Mouse (Mus musculus): ENCODE results near the gene Akap13. TPM values are rescaled to one million over a fixed set of nuclear protein-coding genes. Genes with fewer than 3 reads are reported as not detected.

Gene Akap13
- polyA plus RNA-seq, 1 experiment from 2014 or later, result 17.1 TPM

- H3K4me3 ChIP-seq (replicated peaks), result no peak overlapping the region
- ATAC-seq, result no peak
- no peak overlapping the region for H3K9ac ChIP-seq (replicated peaks)
- no peaks in the 10 kb centered on the region for H3K9me3 ChIP-seq
- WGBS, result 91% methylated on average over 4 of the region's 4 CpGs
- no peaks in the 10 kb centered on the region for H3K36me3 ChIP-seq
- peaks cover under 1% of the 10 kb centered on the region; the same call in 1 of the 2 replicates for H3K4me1 ChIP-seq (replicated peaks)
- no peaks in the 10 kb centered on the region for H3K27me3 ChIP-seq
- no peak overlapping the region for H3K4me2 ChIP-seq (replicated peaks)
- H3K27ac ChIP-seq, result no peak overlapping the region
These were observed 193.6 kb downstream of the Akap13 start for GRCm38 (mm10) chr7:75648961-75649360.

GRCm38 (mm10) chr7:75649966-75650365, 194.6 kb downstream of the Akap13 start:
- 88% methylated on average over 1 of the region's 1 CpGs for WGBS

GRCm38 (mm10) chr7:75653684-75654317, 198.5 kb downstream of the Akap13 start:
- Histone ChIP-seq H3K4me2 (replicated peaks) (no peak overlapping the region), H3K27ac (no peak overlapping the region), H3K9me3 (no peaks in the 10 kb centered on the region), H3K4me3 (replicated peaks) (no peak overlapping the region), H3K4me1 (replicated peaks) (no peaks in the 10 kb centered on the region), H3K27me3 (no peaks in the 10 kb centered on the region), H3K9ac (replicated peaks) (no peak overlapping the region), H3K36me3 (no peaks in the 10 kb centered on the region)
- no peak for ATAC-seq
- WGBS, result 78% methylated on average over 3 of the region's 3 CpGs

More at GRCm38 (mm10) chr7:75649966-75650365, 194.6 kb downstream of the Akap13 start:
- Histone ChIP-seq H3K27ac (no peak overlapping the region), H3K4me3 (replicated peaks) (no peak overlapping the region), H3K4me2 (replicated peaks) (no peak overlapping the region), H3K9me3 (no peaks in the 10 kb centered on the region), H3K27me3 (no peaks in the 10 kb centered on the region), H3K9ac (replicated peaks) (no peak overlapping the region), H3K36me3 (no peaks in the 10 kb centered on the region), H3K4me1 (replicated peaks) (no peaks in the 10 kb centered on the region)
- no peak for ATAC-seq

- no peak overlapping the region for H3K4me2 ChIP-seq (replicated peaks)
- no peak overlapping the region for H3K9ac ChIP-seq (replicated peaks)
- 80% methylated on average over 11 of the region's 11 CpGs for WGBS
- no peak overlapping the region for H3K4me3 ChIP-seq (replicated peaks)
- H3K36me3 ChIP-seq, result no peaks in the 10 kb centered on the region
- no peaks in the 10 kb centered on the region for H3K9me3 ChIP-seq
- no peaks in the 10 kb centered on the region for H3K27me3 ChIP-seq
- no peak overlapping the region for H3K27ac ChIP-seq
- H3K4me1 ChIP-seq (replicated peaks), result no peaks in the 10 kb centered on the region
- ATAC-seq, result no peak
These were observed 200.1 kb downstream of the Akap13 start for GRCm38 (mm10) chr7:75655180-75656074.

- no peak for ATAC-seq
- 92% methylated on average over 9 of the region's 9 CpGs for WGBS
These were observed 201.0 kb downstream of the Akap13 start for GRCm38 (mm10) chr7:75656297-75656852.

GRCm38 (mm10) chr7:75656896-75657295, 201.6 kb downstream of the Akap13 start:
- ATAC-seq, result no peak
- H3K27ac ChIP-seq, result no peak overlapping the region
- no peak overlapping the region for H3K4me3 ChIP-seq (replicated peaks)
- no peak overlapping the region for H3K9ac ChIP-seq (replicated peaks)
- H3K4me1 ChIP-seq (replicated peaks), result no peaks in the 10 kb centered on the region
- H3K36me3 ChIP-seq, result no peaks in the 10 kb centered on the region
- no peak overlapping the region for H3K4me2 ChIP-seq (replicated peaks)
- no peaks in the 10 kb centered on the region for H3K9me3 ChIP-seq
- no peaks in the 10 kb centered on the region for H3K27me3 ChIP-seq
- WGBS, result 36% methylated on average over 1 of the region's 1 CpGs

More at GRCm38 (mm10) chr7:75656297-75656852, 201.0 kb downstream of the Akap13 start:
- Histone ChIP-seq H3K4me3 (replicated peaks) (no peak overlapping the region), H3K27me3 (no peaks in the 10 kb centered on the region), H3K9me3 (no peaks in the 10 kb centered on the region), H3K4me2 (replicated peaks) (no peak overlapping the region), H3K36me3 (no peaks in the 10 kb centered on the region), H3K4me1 (replicated peaks) (no peaks in the 10 kb centered on the region), H3K9ac (replicated peaks) (no peak overlapping the region), H3K27ac (no peak overlapping the region)

- Histone ChIP-seq H3K27ac (no peak overlapping the region), H3K4me1 (replicated peaks) (no peaks in the 10 kb centered on the region), H3K9me3 (no peaks in the 10 kb centered on the region), H3K4me2 (replicated peaks) (no peak overlapping the region), H3K27me3 (no peaks in the 10 kb centered on the region), H3K9ac (replicated peaks) (no peak overlapping the region), H3K4me3 (replicated peaks) (no peak overlapping the region), H3K36me3 (no peaks in the 10 kb centered on the region)
- 89% methylated on average over 3 of the region's 3 CpGs for WGBS
- no peak for ATAC-seq
These were observed 209.1 kb downstream of the Akap13 start for GRCm38 (mm10) chr7:75664455-75664854.

GRCm38 (mm10) chr7:75666982-75667381, 211.6 kb downstream of the Akap13 start:
- H3K27ac ChIP-seq, result no peak overlapping the region

GRCm38 (mm10) chr7:75667531-75667930, 212.2 kb downstream of the Akap13 start:
- Histone ChIP-seq H3K36me3 (no peaks in the 10 kb centered on the region), H3K9ac (replicated peaks) (no peak overlapping the region), H3K4me1 (replicated peaks) (no peaks in the 10 kb centered on the region), H3K9me3 (no peaks in the 10 kb centered on the region), H3K27me3 (no peaks in the 10 kb centered on the region), H3K27ac (no peak overlapping the region), H3K4me2 (replicated peaks) (no peak overlapping the region), H3K4me3 (replicated peaks) (no peak overlapping the region)
- no peak for ATAC-seq
- 96% methylated on average over 6 of the region's 6 CpGs for WGBS

More at GRCm38 (mm10) chr7:75666982-75667381, 211.6 kb downstream of the Akap13 start:
- Histone ChIP-seq H3K4me2 (replicated peaks) (no peak overlapping the region), H3K4me1 (replicated peaks) (no peaks in the 10 kb centered on the region), H3K4me3 (replicated peaks) (no peak overlapping the region), H3K9ac (replicated peaks) (no peak overlapping the region), H3K36me3 (no peaks in the 10 kb centered on the region), H3K27me3 (no peaks in the 10 kb centered on the region), H3K9me3 (no peaks in the 10 kb centered on the region)
- 91% methylated on average over 3 of the region's 3 CpGs for WGBS
- no peak for ATAC-seq

GRCm38 (mm10) chr7:75668396-75668795, 213.1 kb downstream of the Akap13 start:
- WGBS, result 82% methylated on average over 1 of the region's 1 CpGs
- H3K4me2 ChIP-seq (replicated peaks), result no peak overlapping the region
- no peaks in the 10 kb centered on the region for H3K9me3 ChIP-seq
- ATAC-seq, result no peak
- H3K36me3 ChIP-seq, result no peaks in the 10 kb centered on the region
- H3K4me3 ChIP-seq (replicated peaks), result no peak overlapping the region
- H3K4me1 ChIP-seq (replicated peaks), result no peaks in the 10 kb centered on the region
- no peaks in the 10 kb centered on the region for H3K27me3 ChIP-seq
- no peak overlapping the region for H3K9ac ChIP-seq (replicated peaks)
- no peak overlapping the region for H3K27ac ChIP-seq

GRCm38 (mm10) chr7:75669416-75669815, 214.1 kb downstream of the Akap13 start:
- Histone ChIP-seq H3K27me3 (no peaks in the 10 kb centered on the region), H3K36me3 (no peaks in the 10 kb centered on the region), H3K4me3 (replicated peaks) (no peak overlapping the region), H3K9me3 (no peaks in the 10 kb centered on the region), H3K4me2 (replicated peaks) (no peak overlapping the region), H3K9ac (replicated peaks) (no peak overlapping the region), H3K27ac (no peak overlapping the region), H3K4me1 (replicated peaks) (no peaks in the 10 kb centered on the region)
- WGBS, result 81% methylated on average over 6 of the region's 6 CpGs
- ATAC-seq, result no peak

- Histone ChIP-seq H3K4me2 (replicated peaks) (no peak overlapping the region), H3K36me3 (no peaks in the 10 kb centered on the region), H3K27ac (no peak overlapping the region), H3K27me3 (no peaks in the 10 kb centered on the region), H3K4me1 (replicated peaks) (no peaks in the 10 kb centered on the region), H3K4me3 (replicated peaks) (no peak overlapping the region), H3K9ac (replicated peaks) (no peak overlapping the region), H3K9me3 (no peaks in the 10 kb centered on the region)
- no peak for ATAC-seq
- WGBS, result 46% methylated on average over 9 of the region's 9 CpGs
These were observed 224.3 kb downstream of the Akap13 start for GRCm38 (mm10) chr7:75679631-75680030.
